Mouse (Mus musculus): ENCODE measurements around the gene Pianp.

DNA sequence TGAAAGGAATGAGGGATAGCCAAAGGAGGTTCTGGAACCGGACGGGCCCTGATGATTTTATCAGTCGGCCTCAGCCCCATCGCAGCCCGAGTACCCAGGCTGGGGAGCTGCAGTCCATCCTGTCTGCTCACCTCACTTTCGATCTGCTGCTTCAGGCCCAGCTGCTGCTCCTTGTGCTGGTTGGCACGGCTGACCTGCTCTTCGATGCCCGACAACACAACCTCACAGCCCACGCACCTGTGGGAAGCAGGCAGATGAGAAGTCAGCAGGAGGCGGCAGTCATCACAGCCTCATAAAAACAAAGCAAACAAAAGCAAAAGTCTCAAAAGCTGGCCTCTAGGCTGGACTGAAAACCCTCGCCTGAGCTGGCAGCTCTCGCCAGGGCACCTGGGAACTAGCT lies 36.5 kb upstream of the Pianp start:
- TF ChIP-seq CTCF (IDR thresholded peaks at IDR 0.05; ENCODE audit: low read depth) (no peak), EP300 (IDR thresholded peaks at IDR 0.05; ENCODE audit: low read depth) (no peak)

All from liver, embryonic 14.5 days (tissue).